Mouse (Mus musculus): Measurements from ENCODE around the gene Akap6. TPM values are rescaled to one million over a fixed set of nuclear protein-coding genes. Genes with fewer than 3 reads are reported as not detected.

Akap6 gene
- polyA plus RNA-seq, 1 experiment from 2014 or later: 13.3 TPM

- no peaks in the 10 kb centered on the region for H3K9me3 ChIP-seq (replicated peaks; ENCODE audit: control insufficient read depth, low read length)
- H3K36me3 ChIP-seq (ENCODE audit: control insufficient read depth, insufficient read depth, low read length): no peaks in the 10 kb centered on the region
- peaks cover 7% of the 10 kb centered on the region for H3K4me1 ChIP-seq (ENCODE audit: control insufficient read depth, insufficient read depth, low read length)
- H3K27me3 ChIP-seq (replicated peaks; ENCODE audit: control insufficient read depth, insufficient read depth, low read length): no peaks in the 10 kb centered on the region
- 7% methylated on average over 14 of the region's 14 CpGs for WGBS
- peak overlapping the region; percentile 14; the same call in 1 of the 2 replicates for H3K9ac ChIP-seq (ENCODE audit: low read length)
- ATAC-seq (peak; percentile 71), DNase-seq (ENCODE audit: low spot score) (peak; percentile 60)
- peak overlapping the region; percentile 19 for H3K4me3 ChIP-seq (ENCODE audit: low read depth, low read length)
- peak overlapping the region; percentile 51 for H3K4me2 ChIP-seq (ENCODE audit: low read length)
- H3K27ac ChIP-seq (ENCODE audit: low read depth, low read length): no peak overlapping the region; the same call in 1 of the 2 replicates
These were observed 83.8 kb downstream of the Akap6 start for GRCm38 (mm10) chr12:52782902-52783441.

GRCm38 (mm10) chr12:52785217-52785616 is 86.0 kb downstream of the Akap6 start:
- Histone ChIP-seq H3K4me3 (ENCODE audit: low read depth, low read length) (no peak overlapping the region), H3K4me1 (ENCODE audit: control insufficient read depth, insufficient read depth, low read length) (peaks cover 14% of the 10 kb centered on the region), H3K9me3 (replicated peaks; ENCODE audit: control insufficient read depth, low read length) (no peaks in the 10 kb centered on the region), H3K4me2 (ENCODE audit: low read length) (no peak overlapping the region), H3K9ac (ENCODE audit: low read length) (no peak overlapping the region), H3K27me3 (replicated peaks; ENCODE audit: control insufficient read depth, insufficient read depth, low read length) (no peaks in the 10 kb centered on the region), H3K36me3 (ENCODE audit: control insufficient read depth, insufficient read depth, low read length) (no peaks in the 10 kb centered on the region), H3K27ac (ENCODE audit: low read depth, low read length) (no peak overlapping the region)
- no peak for DNase-seq (ENCODE audit: low spot score)
- ATAC-seq: no peak

- Histone ChIP-seq H3K27me3 (replicated peaks; ENCODE audit: control insufficient read depth, insufficient read depth, low read length) (no peaks in the 10 kb centered on the region), H3K9me3 (replicated peaks; ENCODE audit: control insufficient read depth, low read length) (no peaks in the 10 kb centered on the region), H3K4me2 (ENCODE audit: low read length) (no peak overlapping the region; the same call in 1 of the 2 replicates), H3K9ac (ENCODE audit: low read length) (peak overlapping the region; percentile 47; the same call in 1 of the 2 replicates), H3K4me1 (ENCODE audit: control insufficient read depth, insufficient read depth, low read length) (peaks cover 16% of the 10 kb centered on the region), H3K27ac (ENCODE audit: low read depth, low read length) (no peak overlapping the region), H3K36me3 (ENCODE audit: control insufficient read depth, insufficient read depth, low read length) (no peaks in the 10 kb centered on the region), H3K4me3 (ENCODE audit: low read depth, low read length) (no peak overlapping the region)
- WGBS: 14% methylated on average over 8 of the region's 8 CpGs
- DNase-seq (ENCODE audit: low spot score): peak; percentile 53
- peak; percentile 79 for ATAC-seq
These were observed 91.2 kb downstream of the Akap6 start for GRCm38 (mm10) chr12:52790350-52790768.

- WGBS: 90% methylated on average over 4 of the region's 4 CpGs
- no peak for ATAC-seq
- peaks cover 16% of the 10 kb centered on the region for H3K4me1 ChIP-seq (ENCODE audit: control insufficient read depth, insufficient read depth, low read length)
These were observed 94.9 kb downstream of the Akap6 start for GRCm38 (mm10) chr12:52794131-52794530.

GRCm38 (mm10) chr12:52795551-52796470 is 96.6 kb downstream of the Akap6 start:
- ATAC-seq (no peak), DNase-seq (ENCODE audit: low spot score) (no peak)
- H3K27me3 ChIP-seq (replicated peaks; ENCODE audit: control insufficient read depth, insufficient read depth, low read length): no peaks in the 10 kb centered on the region
- H3K9me3 ChIP-seq (replicated peaks; ENCODE audit: control insufficient read depth, low read length): no peaks in the 10 kb centered on the region
- H3K4me3 ChIP-seq (ENCODE audit: low read depth, low read length): no peak overlapping the region
- H3K36me3 ChIP-seq (ENCODE audit: control insufficient read depth, insufficient read depth, low read length): 0 out of 2 replicates have a peak, but pooled peaks cover 13% of the 10 kb centered on the region
- 89% methylated on average over 18 of the region's 18 CpGs for WGBS
- H3K4me1 ChIP-seq (ENCODE audit: control insufficient read depth, insufficient read depth, low read length): peaks cover 6% of the 10 kb centered on the region
- no peak overlapping the region for H3K9ac ChIP-seq (ENCODE audit: low read length)
- H3K27ac ChIP-seq (ENCODE audit: low read depth, low read length): no peak overlapping the region
- no peak overlapping the region for H3K4me2 ChIP-seq (ENCODE audit: low read length)

More at GRCm38 (mm10) chr12:52794131-52794530, 94.9 kb downstream of the Akap6 start:
- no peaks in the 10 kb centered on the region for H3K27me3 ChIP-seq (replicated peaks; ENCODE audit: control insufficient read depth, insufficient read depth, low read length)
- H3K9me3 ChIP-seq (replicated peaks; ENCODE audit: control insufficient read depth, low read length): no peaks in the 10 kb centered on the region
- no peak for DNase-seq (ENCODE audit: low spot score)
- H3K4me3 ChIP-seq (ENCODE audit: low read depth, low read length): no peak overlapping the region
- H3K4me2 ChIP-seq (ENCODE audit: low read length): no peak overlapping the region
- H3K27ac ChIP-seq (ENCODE audit: low read depth, low read length): no peak overlapping the region
- no peak overlapping the region for H3K9ac ChIP-seq (ENCODE audit: low read length)
- H3K36me3 ChIP-seq (ENCODE audit: control insufficient read depth, insufficient read depth, low read length): 0 out of 2 replicates have a peak, but pooled peaks cover 13% of the 10 kb centered on the region

GRCm38 (mm10) chr12:52796471-52796795 is 97.2 kb downstream of the Akap6 start:
- Histone ChIP-seq H3K27ac (ENCODE audit: low read depth, low read length) (no peak overlapping the region), H3K27me3 (replicated peaks; ENCODE audit: control insufficient read depth, insufficient read depth, low read length) (no peaks in the 10 kb centered on the region), H3K4me1 (ENCODE audit: control insufficient read depth, insufficient read depth, low read length) (no peaks in the 10 kb centered on the region), H3K4me3 (ENCODE audit: low read depth, low read length) (no peak overlapping the region), H3K4me2 (ENCODE audit: low read length) (no peak overlapping the region), H3K36me3 (ENCODE audit: control insufficient read depth, insufficient read depth, low read length) (0 out of 2 replicates have a peak, but pooled peaks cover 13% of the 10 kb centered on the region), H3K9ac (ENCODE audit: low read length) (no peak overlapping the region), H3K9me3 (replicated peaks; ENCODE audit: control insufficient read depth, low read length) (no peaks in the 10 kb centered on the region)
- WGBS: 19% methylated on average over 4 of the region's 4 CpGs
- peak; percentile 28 for DNase-seq (ENCODE audit: low spot score)
- no peak; the same call in 1 of the 2 replicates for ATAC-seq

GRCm38 (mm10) chr12:52799717-52800116 is 100.5 kb downstream of the Akap6 start:
- Histone ChIP-seq H3K4me3 (ENCODE audit: low read depth, low read length) (no peak overlapping the region), H3K4me2 (ENCODE audit: low read length) (no peak overlapping the region), H3K27me3 (replicated peaks; ENCODE audit: control insufficient read depth, insufficient read depth, low read length) (no peaks in the 10 kb centered on the region), H3K4me1 (ENCODE audit: control insufficient read depth, insufficient read depth, low read length) (no peaks in the 10 kb centered on the region), H3K9ac (ENCODE audit: low read length) (no peak overlapping the region), H3K27ac (ENCODE audit: low read depth, low read length) (no peak overlapping the region), H3K36me3 (ENCODE audit: control insufficient read depth, insufficient read depth, low read length) (0 out of 2 replicates have a peak, but pooled peaks cover 16% of the 10 kb centered on the region), H3K9me3 (replicated peaks; ENCODE audit: control insufficient read depth, low read length) (no peaks in the 10 kb centered on the region)
- ATAC-seq: no peak
- 95% methylated on average over 9 of the region's 9 CpGs for WGBS
- DNase-seq (ENCODE audit: low spot score): no peak

GRCm38 (mm10) chr12:52806273-52806672 is 107.1 kb downstream of the Akap6 start:
- no peak overlapping the region for H3K4me2 ChIP-seq (ENCODE audit: low read length)
- H3K4me1 ChIP-seq (ENCODE audit: control insufficient read depth, insufficient read depth, low read length): no peaks in the 10 kb centered on the region
- no peaks in the 10 kb centered on the region for H3K27me3 ChIP-seq (replicated peaks; ENCODE audit: control insufficient read depth, insufficient read depth, low read length)
- no peaks in the 10 kb centered on the region for H3K9me3 ChIP-seq (replicated peaks; ENCODE audit: control insufficient read depth, low read length)
- no peak overlapping the region for H3K9ac ChIP-seq (ENCODE audit: low read length)
- 71% methylated on average over 3 of the region's 3 CpGs for WGBS
- no peak for DNase-seq (ENCODE audit: low spot score)
- H3K27ac ChIP-seq (ENCODE audit: low read depth, low read length): no peak overlapping the region
- no peak for ATAC-seq
- 0 out of 2 replicates have a peak, but pooled peaks cover 4% of the 10 kb centered on the region for H3K36me3 ChIP-seq (ENCODE audit: control insufficient read depth, insufficient read depth, low read length)
- H3K4me3 ChIP-seq (ENCODE audit: low read depth, low read length): no peak overlapping the region

All from forebrain, embryonic 14.5 days (tissue).